Mouse (Mus musculus): ENCODE measurements around the gene Cep57. TPM values are rescaled to one million over a fixed set of nuclear protein-coding genes. Genes with fewer than 3 reads are reported as not detected.
"Not testable (repeated sequence)": the region's sequence is repeated elsewhere in the genome, so short reads cannot be mapped to it uniquely, and the experiment has no call there.

Cep57 gene
- polyA plus RNA-seq, 1 experiment from 2014 or later = 47.4 TPM

DNA sequence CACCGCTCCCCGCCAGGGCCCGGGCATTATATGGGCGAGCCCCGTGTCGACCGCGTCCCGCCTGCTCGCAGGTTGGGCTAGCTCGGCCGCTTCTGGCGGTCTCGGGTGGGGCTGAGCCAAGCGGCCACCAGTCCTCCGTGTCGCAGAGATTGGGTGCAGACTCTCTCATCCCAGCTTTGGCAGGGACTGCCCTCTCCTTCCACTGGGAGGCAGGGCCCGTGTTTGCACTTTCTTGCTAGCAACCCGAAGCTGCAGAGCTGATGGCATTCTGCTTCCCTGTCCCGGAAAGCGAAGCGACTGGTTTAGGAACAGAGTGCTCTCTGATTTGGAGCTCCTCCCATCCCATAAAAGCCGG lies 1.2 kb upstream of the Cep57 start:
- peak overlapping the region; percentile 99 for H3K27ac ChIP-seq (replicated peaks)
- H3K9me3 ChIP-seq = no peaks in the 10 kb centered on the region
- H3K36me3 ChIP-seq = peaks cover 26% of the 10 kb centered on the region
- peak; percentile 33; the same call in 1 of the 2 replicates for ATAC-seq (replicated peaks)
- 0% methylated on average over 23 of the region's 23 CpGs for WGBS
- no peaks in the 10 kb centered on the region for H3K27me3 ChIP-seq
- peak overlapping the region; percentile 98 for H3K9ac ChIP-seq (replicated peaks)
- peaks cover 37% of the 10 kb centered on the region for H3K4me1 ChIP-seq
- H3K4me2 ChIP-seq (replicated peaks) = peak overlapping the region; percentile 82
- H3K4me3 ChIP-seq = peak overlapping the region; percentile 61

GRCm38 (mm10) chr9:13827406-13828086 lies 639 bp upstream of the Cep57 start, which contains the start of gene Fam76b:
TSS of gene Fam76b (plus strand) at chr9:13827716.
- H3K27me3 ChIP-seq = no peaks in the 10 kb centered on the region
- H3K4me3 ChIP-seq = peak within 1 kb of the TSS; percentile 61
- peaks cover 37% of the 10 kb centered on the region for H3K4me1 ChIP-seq
- peak within 1 kb of the TSS; percentile 82 for H3K4me2 ChIP-seq (replicated peaks)
- H3K9ac ChIP-seq (replicated peaks) = peak within 1 kb of the TSS; percentile 98
- peaks cover 20% of the 10 kb centered on the region for H3K36me3 ChIP-seq
- ATAC-seq (replicated peaks) = peak; percentile 96
- H3K9me3 ChIP-seq = no peaks in the 10 kb centered on the region
- under 1% methylated on average over 65 of the region's 67 CpGs for WGBS
- peak within 1 kb of the TSS; percentile 99 for H3K27ac ChIP-seq (replicated peaks)

DNA sequence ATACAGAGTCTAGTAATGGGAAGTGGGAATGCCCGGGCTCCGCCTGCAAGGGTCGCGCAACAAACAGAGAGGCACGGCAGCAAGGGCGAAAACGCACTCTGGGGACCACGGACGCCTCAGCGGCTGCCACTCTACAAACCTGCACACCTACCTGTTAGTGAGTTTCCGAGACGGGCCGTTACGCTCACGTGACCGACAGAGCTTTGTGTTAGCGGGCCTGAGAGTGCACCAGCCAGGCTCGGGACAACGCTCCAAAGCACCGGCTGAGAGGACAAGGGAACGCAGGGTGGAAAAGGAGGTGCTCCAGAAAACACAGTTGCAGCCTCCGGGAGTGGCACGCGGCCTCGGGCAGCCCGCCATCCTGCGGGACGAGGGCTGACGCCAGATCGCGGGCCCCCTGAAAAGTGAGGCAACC lies 509 bp downstream of the Cep57 start:
- ATAC-seq (replicated peaks) = peak; percentile 12; the same call in 1 of the 2 replicates
- Histone ChIP-seq H3K9ac (replicated peaks) (peak overlapping the region; percentile 61), H3K4me1 (peaks cover 37% of the 10 kb centered on the region), H3K9me3 (no peaks in the 10 kb centered on the region), H3K27me3 (no peaks in the 10 kb centered on the region), H3K4me2 (replicated peaks) (peak overlapping the region; percentile 52), H3K36me3 (peaks cover 9% of the 10 kb centered on the region), H3K27ac (replicated peaks) (peak overlapping the region; percentile 99), H3K4me3 (peak overlapping the region; percentile 61)
- WGBS = under 1% methylated on average over 31 of the region's 31 CpGs

GRCm38 (mm10) chr9:13825896-13826295 lies 1.0 kb downstream of the Cep57 start:
- peaks cover 7% of the 10 kb centered on the region for H3K36me3 ChIP-seq
- no peaks in the 10 kb centered on the region for H3K27me3 ChIP-seq
- H3K4me3 ChIP-seq = peak overlapping the region; percentile 61
- H3K27ac ChIP-seq (replicated peaks) = peak overlapping the region; percentile 99
- peaks cover 34% of the 10 kb centered on the region for H3K4me1 ChIP-seq
- H3K4me2 ChIP-seq (replicated peaks) = peak overlapping the region; percentile 52
- no peak for ATAC-seq (replicated peaks)
- 4% methylated on average over 8 of the region's 8 CpGs for WGBS
- H3K9ac ChIP-seq (replicated peaks) = peak overlapping the region; percentile 61
- H3K9me3 ChIP-seq = no peaks in the 10 kb centered on the region

- peaks cover 44% of the 10 kb centered on the region for H3K36me3 ChIP-seq
- no peak overlapping the region for H3K4me3 ChIP-seq
Measured at GRCm38 (mm10) chr9:13820774-13821173, 6.1 kb downstream of the Cep57 start.

DNA sequence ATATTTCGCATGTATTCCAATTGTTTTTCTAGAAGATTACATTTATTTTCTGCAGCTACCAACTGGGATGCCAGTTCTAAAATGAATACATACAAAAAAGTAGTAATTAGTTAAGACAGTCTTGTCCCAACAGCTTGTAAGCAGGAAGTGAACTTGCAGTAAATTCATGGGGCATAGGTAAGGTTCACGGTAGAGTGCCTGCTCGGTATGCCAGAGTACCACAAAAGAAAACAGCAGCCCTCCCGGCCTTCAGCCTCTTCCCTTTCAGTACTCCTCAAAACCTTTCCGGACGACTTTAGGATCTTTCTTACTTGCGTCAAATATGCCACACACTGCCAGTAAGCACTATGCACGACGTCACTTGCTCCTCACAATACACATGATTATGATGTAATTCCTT lies 8.5 kb downstream of the Cep57 start:
- no peaks in the 10 kb centered on the region for H3K4me1 ChIP-seq
- H3K4me3 ChIP-seq = no peak overlapping the region
- no peaks in the 10 kb centered on the region for H3K9me3 ChIP-seq
- H3K27me3 ChIP-seq = no peaks in the 10 kb centered on the region
- H3K9ac ChIP-seq (replicated peaks) = no peak overlapping the region
- no peak overlapping the region for H3K4me2 ChIP-seq (replicated peaks)
- peaks cover 56% of the 10 kb centered on the region for H3K36me3 ChIP-seq
- ATAC-seq (replicated peaks) = no peak
- WGBS = 81% methylated on average over 9 of the region's 9 CpGs
- H3K27ac ChIP-seq (replicated peaks) = no peak overlapping the region

More at GRCm38 (mm10) chr9:13820774-13821173, 6.1 kb downstream of the Cep57 start:
- ATAC-seq (replicated peaks) = no peak
- Histone ChIP-seq H3K4me1 (peaks cover 20% of the 10 kb centered on the region), H3K9ac (replicated peaks) (no peak overlapping the region), H3K27me3 (no peaks in the 10 kb centered on the region), H3K4me2 (replicated peaks) (no peak overlapping the region), H3K27ac (replicated peaks) (no peak overlapping the region), H3K9me3 (no peaks in the 10 kb centered on the region)
- WGBS = 93% methylated on average over 3 of the region's 3 CpGs

GRCm38 (mm10) chr9:13809937-13810336 lies 17.0 kb downstream of the Cep57 start:
- H3K4me3 ChIP-seq = no peak overlapping the region
- no peaks in the 10 kb centered on the region for H3K9me3 ChIP-seq
- ATAC-seq (replicated peaks) = no peak
- H3K36me3 ChIP-seq = peaks cover 70% of the 10 kb centered on the region
- H3K27ac ChIP-seq (replicated peaks) = no peak overlapping the region
- no peak overlapping the region for H3K4me2 ChIP-seq (replicated peaks)
- H3K27me3 ChIP-seq = no peaks in the 10 kb centered on the region
- no peak overlapping the region for H3K9ac ChIP-seq (replicated peaks)
- no peaks in the 10 kb centered on the region for H3K4me1 ChIP-seq

DNA sequence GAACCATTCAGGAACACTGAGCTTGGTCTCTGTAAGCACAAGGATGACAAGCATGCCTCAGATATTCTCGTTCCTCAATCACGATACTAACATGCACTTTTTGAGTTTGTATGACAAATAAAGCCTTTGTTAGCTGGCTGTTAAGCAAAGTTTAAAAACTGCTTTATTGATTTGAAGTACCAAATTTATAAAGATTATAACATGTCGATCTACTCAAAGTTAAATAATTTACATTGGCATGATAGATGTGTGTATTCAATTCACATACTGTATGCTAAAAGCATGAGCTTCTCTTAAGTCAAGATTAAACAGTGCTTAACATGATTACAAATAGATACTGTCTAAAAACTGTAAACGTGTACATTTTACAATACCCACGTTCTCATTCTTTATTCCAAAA lies 19.2 kb downstream of the Cep57 start:
- no peak overlapping the region for H3K4me2 ChIP-seq (replicated peaks)
- ATAC-seq (replicated peaks) = no peak

GRCm38 (mm10) chr9:13806854-13807253 lies 20.1 kb downstream of the Cep57 start:
- 94% methylated on average over 7 of the region's 7 CpGs for WGBS
- no peaks in the 10 kb centered on the region for H3K9me3 ChIP-seq
- no peak for ATAC-seq (replicated peaks)
- H3K27me3 ChIP-seq = no peaks in the 10 kb centered on the region
- H3K36me3 ChIP-seq = peaks cover 77% of the 10 kb centered on the region
- no peaks in the 10 kb centered on the region for H3K4me1 ChIP-seq
- H3K27ac ChIP-seq (replicated peaks) = no peak overlapping the region
- no peak overlapping the region for H3K9ac ChIP-seq (replicated peaks)
- H3K4me3 ChIP-seq = no peak overlapping the region
- no peak overlapping the region for H3K4me2 ChIP-seq (replicated peaks)

More for the DNA sequence above, 19.2 kb downstream of the Cep57 start:
- no peak overlapping the region for H3K27ac ChIP-seq (replicated peaks)
- WGBS = 93% methylated on average over 5 of the region's 5 CpGs
- no peaks in the 10 kb centered on the region for H3K4me1 ChIP-seq
- H3K9ac ChIP-seq (replicated peaks) = no peak overlapping the region
- H3K9me3 ChIP-seq = no peaks in the 10 kb centered on the region
- no peaks in the 10 kb centered on the region for H3K27me3 ChIP-seq
- H3K4me3 ChIP-seq = no peak overlapping the region
- peaks cover 80% of the 10 kb centered on the region for H3K36me3 ChIP-seq

DNA sequence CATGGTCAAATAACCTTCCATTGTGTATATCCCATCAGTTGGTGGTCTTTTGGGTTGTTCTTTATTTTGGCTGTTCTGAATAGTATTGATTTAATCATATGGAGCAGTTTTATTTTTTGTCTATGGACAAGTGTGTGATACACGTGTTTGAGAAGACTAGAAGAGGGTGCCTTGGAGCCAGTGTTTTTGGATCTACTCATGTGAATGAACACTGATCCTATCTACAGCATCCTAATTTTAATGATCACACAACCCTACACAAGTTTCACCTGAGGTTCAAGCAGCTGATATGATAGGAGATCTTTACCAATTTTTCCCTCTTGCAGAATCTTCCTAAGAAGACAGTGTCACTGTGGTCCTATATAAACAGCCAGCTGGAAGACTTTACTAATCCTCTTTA lies 22.4 kb downstream of the Cep57 start:
- Histone ChIP-seq H3K4me3 (no peak overlapping the region), H3K4me2 (replicated peaks) (no peak overlapping the region), H3K27me3 (no peaks in the 10 kb centered on the region), H3K36me3 (peaks cover 70% of the 10 kb centered on the region), H3K27ac (replicated peaks) (no peak overlapping the region), H3K9me3 (no peaks in the 10 kb centered on the region), H3K9ac (replicated peaks) (no peak overlapping the region), H3K4me1 (no peaks in the 10 kb centered on the region)
- no peak for ATAC-seq (replicated peaks)
- WGBS = 78% methylated on average over 1 of the region's 1 CpGs

- H3K4me1 ChIP-seq = no peaks in the 10 kb centered on the region
- no peak overlapping the region for H3K4me3 ChIP-seq
- no peak overlapping the region for H3K9ac ChIP-seq (replicated peaks)
- H3K36me3 ChIP-seq = peaks cover 34% of the 10 kb centered on the region; the same call in 1 of the 2 replicates
- no peaks in the 10 kb centered on the region for H3K27me3 ChIP-seq
- 97% methylated on average over 2 of the region's 2 CpGs for WGBS
- H3K4me2 ChIP-seq (replicated peaks) = no peak overlapping the region
- no peaks in the 10 kb centered on the region for H3K9me3 ChIP-seq
- H3K27ac ChIP-seq (replicated peaks) = no peak overlapping the region
- no peak for ATAC-seq (replicated peaks)
Measured at GRCm38 (mm10) chr9:13794756-13795155, 32.2 kb downstream of the Cep57 start.

DNA sequence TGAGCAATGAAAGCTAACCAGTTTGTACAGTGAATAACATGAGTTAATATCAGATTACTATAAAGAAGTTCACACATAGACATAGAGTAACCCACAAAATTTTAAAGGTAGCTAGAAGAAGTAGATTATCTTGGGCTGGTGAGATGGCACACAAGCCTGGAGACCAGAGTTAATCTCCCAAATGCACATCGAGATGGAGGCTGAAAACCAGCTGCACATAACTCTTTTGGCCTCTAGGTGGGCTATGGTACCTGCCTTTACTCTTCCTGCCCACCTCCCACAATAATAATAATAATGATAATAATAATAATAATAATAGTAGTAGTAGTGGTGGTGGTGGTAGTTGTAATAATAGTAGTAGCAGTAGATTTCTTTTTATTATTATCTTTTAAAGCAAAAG lies 32.6 kb downstream of the Cep57 start:
- H3K27ac ChIP-seq (replicated peaks) = no peak overlapping the region

GRCm38 (mm10) chr9:13790864-13791263 lies 36.0 kb downstream of the Cep57 start:
- not testable (repeated sequence) for H3K27me3 ChIP-seq; H3K4me1 ChIP-seq; H3K9me3 ChIP-seq; H3K4me3 ChIP-seq; H3K4me2 ChIP-seq (replicated peaks); ATAC-seq (replicated peaks); H3K9ac ChIP-seq (replicated peaks); H3K27ac ChIP-seq (replicated peaks)
- WGBS = 99% methylated on average over 8 of the region's 8 CpGs
- H3K36me3 ChIP-seq = peaks cover 32% of the 10 kb centered on the region

More for the DNA sequence above, 32.6 kb downstream of the Cep57 start:
- H3K27me3 ChIP-seq = no peaks in the 10 kb centered on the region
- H3K9me3 ChIP-seq = no peaks in the 10 kb centered on the region
- H3K4me2 ChIP-seq (replicated peaks) = no peak overlapping the region
- no peaks in the 10 kb centered on the region for H3K4me1 ChIP-seq
- H3K36me3 ChIP-seq = peaks cover 33% of the 10 kb centered on the region
- H3K9ac ChIP-seq (replicated peaks) = no peak overlapping the region
- WGBS = 72% methylated on average over 1 of the region's 1 CpGs
- ATAC-seq (replicated peaks) = no peak
- no peak overlapping the region for H3K4me3 ChIP-seq
